Comparison of ENCODE assay signal across 14 mouse cellular contexts in the genomic region with DNA sequence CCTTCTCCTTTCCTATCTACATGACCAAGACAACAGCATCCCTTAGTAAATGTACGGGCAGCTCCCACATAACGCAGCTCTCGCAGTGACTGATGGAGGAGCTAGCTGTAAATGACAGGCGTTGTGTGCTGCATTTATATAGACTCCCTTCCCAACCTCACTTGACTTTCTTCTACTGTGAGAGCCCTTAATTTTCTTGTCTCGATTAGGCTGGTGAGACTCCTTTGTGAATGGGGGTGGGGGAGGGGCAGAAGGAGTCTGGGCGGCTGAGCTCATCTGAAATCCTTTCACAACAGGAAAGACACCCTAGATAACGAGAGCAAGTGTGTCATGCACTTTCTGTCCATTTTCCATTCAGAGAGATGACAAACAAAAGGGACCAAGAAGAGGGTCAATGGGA.
"Had no signal": no experiment of that assay in that cellular context is flagged by ENCODE, and none has a peak within 500 bp of the region (broad histone marks: within the 10 kb centered on the region; RNA-seq: fewer than 3 reads in every experiment).

No protein-coding gene starts in this region.

- H3K4me2 ChIP-seq: kidney, embryonic 15.5 days; liver, embryonic 11.5 days; liver, embryonic 15.5 days; neural tube, embryonic 12.5 days; stomach, embryonic 15.5 days had no signal

- H3K36me3 ChIP-seq: kidney, embryonic 15.5 days; limb, embryonic 10.5 days; liver, embryonic 15.5 days; neural tube, embryonic 12.5 days; stomach, embryonic 15.5 days had no signal

- H3K9me3 ChIP-seq: kidney, embryonic 15.5 days; limb, embryonic 10.5 days; neural tube, embryonic 12.5 days; stomach, embryonic 15.5 days had no signal

- H3K4me3 ChIP-seq: kidney, embryonic 15.5 days; left cerebral cortex, adult 2 months; limb, embryonic 10.5 days; liver, embryonic 15.5 days; neural tube, embryonic 12.5 days; stomach, embryonic 15.5 days had no signal

- H3K27ac ChIP-seq: kidney, embryonic 15.5 days; left cerebral cortex, adult 2 months; limb, embryonic 10.5 days; liver, embryonic 15.5 days; neural tube, embryonic 12.5 days; stomach, embryonic 15.5 days had no signal

- H3K4me1 ChIP-seq: kidney, embryonic 15.5 days; limb, embryonic 10.5 days; liver, embryonic 15.5 days; neural tube, embryonic 12.5 days; stomach, embryonic 15.5 days had no signal

- H3K27me3 ChIP-seq: kidney, embryonic 15.5 days; liver, embryonic 15.5 days; neural tube, embryonic 12.5 days; stomach, embryonic 15.5 days had no signal

- H3K9ac ChIP-seq: kidney, embryonic 15.5 days; liver, embryonic 15.5 days; neural tube, embryonic 12.5 days; stomach, embryonic 15.5 days had no signal

- DNase-seq: kidney, postnatal 14 days; lung, adult 2 months; lung, postnatal 36 days; right cerebral cortex, postnatal 14 days; thymus, adult 2 months; thymus, postnatal 25 days had no signal

- ATAC-seq: lung, postnatal 0 days had no signal
